Mouse (Mus musculus) liver, postnatal 0 days (tissue): ENCODE results near the gene Dgki.

Experiments
- CTCF ChIP-seq: sonication (generic); IDR thresholded peaks from 2 replicates; pipeline ENCODE4 v1.5.1; 2016; ENCODE audit warnings: antibody characterized with exemption, low read depth
- EP300 ChIP-seq: IDR thresholded peaks from 2 replicates; pipeline ENCODE4 v1.6.1; 2016; ENCODE audit warnings: antibody characterized with exemption, low read depth, mild to moderate bottlenecking

DNA sequence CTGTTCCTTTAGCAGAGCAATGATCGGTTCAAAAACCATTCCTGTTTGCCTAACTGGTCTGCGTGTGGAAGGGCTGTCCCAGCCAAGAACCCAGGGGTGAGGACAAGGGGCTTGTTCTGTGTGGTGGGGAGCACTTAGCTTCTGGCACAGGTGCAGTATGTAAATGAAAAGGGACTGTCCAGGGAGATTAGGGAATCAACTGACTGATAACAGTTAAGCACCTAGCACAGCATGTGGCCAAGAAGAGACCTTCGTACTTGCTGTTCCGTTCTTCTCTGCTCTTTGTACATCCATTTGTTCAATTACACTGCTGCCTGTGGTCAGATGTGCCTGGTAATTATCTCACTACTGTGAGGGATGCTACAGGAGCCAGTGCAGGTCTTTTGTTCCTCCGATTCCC, 248.3 kb downstream of the Dgki start:
- TF ChIP-seq CTCF, result no peak
- no peak for TF ChIP-seq EP300
